Mouse (Mus musculus): ENCODE results near the gene Oxt. TPM values are rescaled to one million over a fixed set of nuclear protein-coding genes. Genes with fewer than 3 reads are reported as not detected.

The Oxt gene
- polyA plus RNA-seq, 1 experiment, result not detected

Other genes with a start within 250 kb of the Oxt start
- gene Cpxm1, start 178.6 kb upstream of the Oxt start, polyA plus RNA-seq (2012; rRNA removed), result 3.4 and 4.2 TPM in 2 replicates
- gene Gm28372, start 170.9 kb upstream of the Oxt start, polyA plus RNA-seq (2012; rRNA removed), result not detected in 2 replicates
- not detected in 2 replicates for gene 1700020A23Rik, start 170.9 kb upstream of the Oxt start, polyA plus RNA-seq (2012; rRNA removed)
- not detected in 2 replicates for gene Tmem239, start 169.7 kb upstream of the Oxt start, polyA plus RNA-seq (2012; rRNA removed)
- gene Vps16, start 151.8 kb upstream of the Oxt start, polyA plus RNA-seq (2012; rRNA removed), result 55.2 and 70.3 TPM in 2 replicates
- 11.0 and 12.5 TPM in 2 replicates for gene Pced1a, start 151.5 kb upstream of the Oxt start, polyA plus RNA-seq (2012; rRNA removed)
- gene Ptpra, start 125.9 kb upstream of the Oxt start, polyA plus RNA-seq (2012; rRNA removed), result 26.4 and 32.3 TPM in 2 replicates
- 56.6 and 62.0 TPM in 2 replicates for gene Mrps26, start 12.4 kb upstream of the Oxt start, polyA plus RNA-seq (2012; rRNA removed)
- gene Avp, start 6.4 kb downstream of the Oxt start, polyA plus RNA-seq (2012; rRNA removed), result not detected in 2 replicates
- 2.6 and 2.9 TPM in 2 replicates for gene Fastkd5, start 53.9 kb downstream of the Oxt start, polyA plus RNA-seq (2012; rRNA removed)
- gene Ubox5, start 53.9 kb downstream of the Oxt start, polyA plus RNA-seq (2012; rRNA removed), result 5.9 and 6.7 TPM in 2 replicates
- gene Lzts3, start 66.6 kb downstream of the Oxt start, polyA plus RNA-seq (2012; rRNA removed), result 61.7 and 64.3 TPM in 2 replicates
- 56.9 and 58.7 TPM in 2 replicates for gene Ddrgk1, start 88.5 kb downstream of the Oxt start, polyA plus RNA-seq (2012; rRNA removed)
- 34.3 and 36.7 TPM in 2 replicates for gene Itpa, start 91.4 kb downstream of the Oxt start, polyA plus RNA-seq (2012; rRNA removed)
- 0.47 and 1.5 TPM in 2 replicates for gene Slc4a11, start 121.3 kb downstream of the Oxt start, polyA plus RNA-seq (2012; rRNA removed)